In genomic region chr7:122596596-122597170, GRCm38 (mm10) we compare ENCODE assay signal across 15 mouse cellular contexts.
A peak's percentile ranks its signal among the peaks of the same experiment; 100 is the strongest.
DNase-seq lines count a peak whose midpoint lies in the region; ATAC-seq and TF ChIP-seq lines count a peak whose summit lies in the region.
"Had no signal": no experiment of that assay in that cellular context is flagged by ENCODE, and none has a peak within 500 bp of the region (broad histone marks: within the 10 kb centered on the region; RNA-seq: fewer than 3 reads in every experiment).

No protein-coding gene starts in this region.

- 54% methylated on average over 9 of the region's 9 CpGs for WGBS in stomach, postnatal 0 days

- no peak for ATAC-seq in stomach, postnatal 0 days (ENCODE audit: low FRiP score, low TSS enrichment)
- ATAC-seq: forebrain, postnatal 0 days had no signal

- peak overlapping the region; percentile 36; the same call in 1 of the 2 replicates for H3K27ac ChIP-seq in layer of hippocampus, adult 2 months
- no peak overlapping the region for H3K27ac ChIP-seq in stomach, postnatal 0 days (replicated peaks)
- H3K27ac ChIP-seq: embryonic facial prominence, embryonic 12.5 days; forebrain, embryonic 12.5 days; heart, embryonic 13.5 days; hindbrain, embryonic 12.5 days had no signal

- no peaks in the 10 kb centered on the region for H3K9me3 ChIP-seq in stomach, postnatal 0 days (ENCODE audit: control insufficient read depth, low read length)
- H3K9me3 ChIP-seq: embryonic facial prominence, embryonic 12.5 days; forebrain, embryonic 12.5 days; heart, embryonic 13.5 days; hindbrain, embryonic 12.5 days had no signal

- DNase-seq in layer of hippocampus, adult 2 months (ENCODE audit: low spot score in 2 of 2), result no peak
- DNase-seq in layer of hippocampus, adult 9-10 months (ENCODE audit: low spot score), result no peak
- DNase-seq in adrenal gland, adult 2 months, result peak; percentile 69
- peak; percentile 31 for DNase-seq in adrenal gland, postnatal 10 days
- DNase-seq in retina, embryonic 14.5 days (ENCODE audit: low spot score), result peak; percentile 42
- no peak for DNase-seq in cerebellum, postnatal 4 days (ENCODE audit: low spot score in 2 of 2)
- no peak for DNase-seq in stomach, postnatal 0 days (ENCODE audit: low spot score)
- DNase-seq: embryo, embryonic 11 days; forebrain, postnatal 0 days; gastrocnemius, postnatal 14 days; kidney, adult 11 months had no signal

- no peak overlapping the region for H3K9ac ChIP-seq in stomach, postnatal 0 days (ENCODE audit: low read length)
- H3K9ac ChIP-seq: embryonic facial prominence, embryonic 12.5 days; forebrain, embryonic 12.5 days; forebrain, postnatal 0 days; heart, embryonic 13.5 days; hindbrain, embryonic 12.5 days had no signal

- H3K27me3 ChIP-seq in stomach, postnatal 0 days (ENCODE audit: control insufficient read depth, insufficient read depth, low read length), result no peaks in the 10 kb centered on the region
- H3K27me3 ChIP-seq: embryonic facial prominence, embryonic 12.5 days; forebrain, embryonic 12.5 days; hindbrain, embryonic 12.5 days had no signal

- TF ChIP-seq CTCF in layer of hippocampus, adult 2 months (conservative IDR thresholded peaks at IDR 0.05), result no peak
- TF ChIP-seq CTCF in stomach, postnatal 0 days (IDR thresholded peaks at IDR 0.05; ENCODE audit: low read depth), result no peak

- no peak for TF ChIP-seq EP300 in stomach, postnatal 0 days (optimal IDR thresholded peaks at IDR 0.05)

- no peaks in the 10 kb centered on the region for H3K36me3 ChIP-seq in stomach, postnatal 0 days (ENCODE audit: control insufficient read depth, insufficient read depth, low read length)
- H3K36me3 ChIP-seq: embryonic facial prominence, embryonic 12.5 days; forebrain, embryonic 12.5 days; heart, embryonic 13.5 days; hindbrain, embryonic 12.5 days had no signal

- no peak overlapping the region for H3K4me3 ChIP-seq in layer of hippocampus, adult 2 months
- H3K4me3 ChIP-seq in stomach, postnatal 0 days (ENCODE audit: low read depth, low read length), result no peak overlapping the region
- H3K4me3 ChIP-seq: embryonic facial prominence, embryonic 12.5 days; forebrain, embryonic 12.5 days; heart, embryonic 13.5 days; hindbrain, embryonic 12.5 days had no signal

- no peak overlapping the region for H3K4me2 ChIP-seq in stomach, postnatal 0 days (replicated peaks; ENCODE audit: low read depth)
- H3K4me2 ChIP-seq: embryonic facial prominence, embryonic 12.5 days; forebrain, embryonic 12.5 days; heart, embryonic 13.5 days; hindbrain, embryonic 12.5 days had no signal

- 0 out of 2 replicates have a peak, but pooled peaks cover 2% of the 10 kb centered on the region for H3K4me1 ChIP-seq in stomach, postnatal 0 days (replicated peaks; ENCODE audit: control insufficient read depth, insufficient read depth)

Comparison
In these comparisons a context has a peak if more than half of its experiments do, and no peak if none do; other contexts are left out.
1. DNase-seq: peak in adrenal gland, adult 2 months (single experiment), adrenal gland, postnatal 10 days (single experiment) and retina, embryonic 14.5 days (single experiment); none in layer of hippocampus, adult 2 months (0 of 2), layer of hippocampus, adult 9-10 months (single experiment), cerebellum, postnatal 4 days (0 of 2) and stomach, postnatal 0 days (single experiment).